Mouse (Mus musculus) kidney, postnatal 0 days (tissue): ENCODE measurements around the gene Atp5g3. TPM values are rescaled to one million over a fixed set of nuclear protein-coding genes. Genes with fewer than 3 reads are reported as not detected.

Experiments
- ATAC-seq: fragments of 200-750 bp; cut with Nextera tagmentation; replicated peaks from 2 replicates; pipeline ENCODE4 v1.8.0; 2017; ENCODE audit warnings: low read depth, moderate number of reproducible peaks, moderate TSS enrichment, moderate library complexity; ENCODE audit not compliant: low FRiP score
- DNase-seq: peaks from one replicate; pipeline ENCODE4 v3.0.0-alpha.2; 2016; ENCODE audit warnings: low spot score
- H3K27ac ChIP-seq: fragments of 300-500 bp; sonication (generic); 2 replicates; pipeline ENCODE4 v1.5.1; 2014; ENCODE audit warnings: mild to moderate bottlenecking
- H3K27me3 ChIP-seq: fragments of 300-500 bp; sonication (generic); 2 replicates; pipeline ENCODE4 v1.6.1; 2014; ENCODE audit warnings: low read length, mixed read lengths; ENCODE audit not compliant: insufficient read depth
- H3K36me3 ChIP-seq: fragments of 300-500 bp; sonication (generic); 2 replicates; pipeline ENCODE4 v1.6.1; 2014; ENCODE audit warnings: low read length, mixed read lengths; ENCODE audit not compliant: insufficient read depth
- H3K4me1 ChIP-seq: fragments of 300-500 bp; sonication (generic); replicated peaks from 2 replicates; pipeline ENCODE4 v1.6.1; 2014; ENCODE audit warnings: antibody characterized with exemption, low read length, mixed read lengths; ENCODE audit not compliant: insufficient read depth
- H3K4me2 ChIP-seq: fragments of 300-500 bp; sonication (generic); 2 replicates; pipeline ENCODE4 v1.6.1; 2014; ENCODE audit warnings: mild to moderate bottlenecking, low read length, moderate library complexity, mixed read lengths
- H3K4me3 ChIP-seq: fragments of 300-500 bp; sonication (generic); replicated peaks from 2 replicates; pipeline ENCODE4 v1.5.1; 2014; ENCODE audit warnings: low read depth, low read length
- H3K9ac ChIP-seq: fragments of 300-500 bp; sonication (generic); 2 replicates; pipeline ENCODE4 v1.6.1; 2014; ENCODE audit warnings: low read depth, low read length
- H3K9me3 ChIP-seq: fragments of 300-500 bp; sonication (generic); replicated peaks from 2 replicates; pipeline ENCODE4 v1.6.1; 2016; ENCODE audit warnings: low read length, inconsistent platforms, mixed read lengths
- CTCF ChIP-seq: IDR thresholded peaks from 2 replicates; pipeline ENCODE4 v1.5.1; 2016; ENCODE audit warnings: antibody characterized with exemption, low read depth, mild to moderate bottlenecking, moderate library complexity
- WGBS: fragments of 180-500 bp; shearing (Covaris S2); extraction: QIAGEN DNeasy Blood & Tissue Kit; methylation state at CpG from one replicate; pipeline ENCODE4 v1.1.7; 2014; 5-methylcytosine and 5-hydroxymethylcytosine counted together
- polyA plus RNA-seq: library from polyadenylated mRNA; unstranded; fragments of >200 nt; fragmentation: Nextera tagmentation; extraction: Ambion mirVana; gene quantifications from 2 replicates; pipeline ENCODE4 v1.2.1, GENCODE M21; 2015

The Atp5g3 gene
- polyA plus RNA-seq, 1 experiment from 2014 or later, result 2,635 TPM

DNA sequence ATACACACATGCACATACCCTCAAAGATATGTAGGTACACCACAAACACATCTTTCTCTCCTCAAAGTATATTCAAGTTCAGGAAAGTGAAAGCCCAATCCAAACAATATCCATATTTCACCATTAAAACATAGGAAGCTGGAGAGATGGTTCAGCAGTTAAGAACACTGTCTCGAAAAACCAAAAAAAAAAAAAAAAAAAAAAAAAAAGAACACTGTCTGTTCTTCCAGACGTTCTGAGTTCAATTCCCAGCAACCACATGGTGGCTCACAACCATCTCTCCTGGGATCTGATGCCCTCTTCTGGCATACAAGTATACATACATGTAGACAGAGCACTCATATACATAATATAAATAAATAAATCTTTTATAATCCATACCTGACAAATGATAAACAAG, 25.1 kb downstream of the Atp5g3 start:
- H3K9ac ChIP-seq, result no peak overlapping the region
- no peak for DNase-seq
- H3K27me3 ChIP-seq, result no peaks in the 10 kb centered on the region
- no peak overlapping the region for H3K4me2 ChIP-seq
- TF ChIP-seq CTCF, result 0 out of 2 replicates have a peak, but pooled peaks have one; percentile 18
- H3K27ac ChIP-seq, result no peak overlapping the region
- WGBS, result 90% methylated on average over 2 of the region's 2 CpGs
- H3K4me3 ChIP-seq, result no peak overlapping the region
- no peaks in the 10 kb centered on the region for H3K36me3 ChIP-seq
- no peak for ATAC-seq
- H3K9me3 ChIP-seq, result no peaks in the 10 kb centered on the region
- no peaks in the 10 kb centered on the region for H3K4me1 ChIP-seq

DNA sequence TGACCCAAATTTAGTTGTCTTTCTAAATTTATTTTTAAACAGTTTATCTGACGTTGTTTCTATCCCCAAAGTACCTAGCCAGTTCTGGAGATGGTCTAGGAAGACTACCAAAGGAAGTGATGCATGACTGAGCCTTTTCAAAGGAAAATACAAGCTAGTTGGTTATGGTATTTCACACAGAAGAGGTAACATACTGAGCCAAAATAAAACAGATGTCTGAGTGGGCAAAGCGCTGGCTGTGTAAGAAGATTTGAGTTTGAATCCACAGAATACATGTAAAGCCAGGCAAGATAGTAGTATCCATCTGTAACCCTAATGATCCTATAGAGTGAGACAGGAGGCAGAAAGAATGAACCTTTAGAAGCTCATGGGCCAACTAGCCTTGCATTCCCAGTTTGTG, 33.2 kb downstream of the Atp5g3 start:
- Histone ChIP-seq H3K4me2 (no peak overlapping the region), H3K4me1 (no peaks in the 10 kb centered on the region), H3K9ac (no peak overlapping the region), H3K9me3 (no peaks in the 10 kb centered on the region), H3K27me3 (no peaks in the 10 kb centered on the region), H3K4me3 (no peak overlapping the region), H3K27ac (no peak overlapping the region), H3K36me3 (peaks cover 3% of the 10 kb centered on the region; the same call in 1 of the 2 replicates)
- no peak for DNase-seq
- ATAC-seq, result no peak
- 83% methylated on average over 2 of the region's 2 CpGs for WGBS
- no peak for TF ChIP-seq CTCF

DNA sequence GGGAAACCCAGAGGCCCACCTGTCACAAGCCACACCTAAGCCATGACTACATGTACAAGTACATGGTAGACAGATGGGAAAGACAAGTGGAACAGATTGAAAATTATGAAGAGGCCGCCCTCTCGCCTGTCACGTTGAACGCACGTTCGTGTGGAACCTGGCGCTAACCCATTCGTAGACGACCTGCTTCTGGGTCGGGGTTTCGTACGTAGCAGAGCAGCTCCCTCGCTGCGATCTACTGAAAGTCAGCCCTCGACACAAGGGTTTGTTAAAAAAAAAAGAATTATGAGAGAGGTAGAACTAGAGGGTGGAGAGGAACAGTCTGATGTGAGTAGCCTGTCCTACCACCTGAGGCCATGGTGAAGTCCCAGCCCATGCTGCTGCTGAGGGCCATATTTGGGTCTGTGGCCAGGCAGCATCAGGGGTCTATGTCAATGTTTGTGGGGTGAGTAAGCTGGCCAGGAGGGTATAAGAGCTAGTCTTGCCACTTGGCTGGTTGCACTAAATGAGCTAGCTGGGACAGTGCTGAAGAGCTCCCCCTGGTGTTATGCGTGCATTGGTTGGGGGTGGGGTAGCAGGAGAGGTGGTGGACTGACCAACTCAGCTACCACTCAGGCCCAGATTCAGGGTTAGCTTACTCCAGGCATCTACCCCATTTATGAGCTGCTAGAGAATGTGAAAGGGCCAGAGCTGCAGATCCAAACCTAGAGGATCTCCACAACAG, 43.2 kb downstream of the Atp5g3 start:
- peak; percentile 56 for TF ChIP-seq CTCF
- Histone ChIP-seq H3K9ac (no peak overlapping the region), H3K27me3 (no peaks in the 10 kb centered on the region), H3K9me3 (no peaks in the 10 kb centered on the region), H3K4me1 (no peaks in the 10 kb centered on the region), H3K36me3 (peaks cover 1% of the 10 kb centered on the region; the same call in 1 of the 2 replicates), H3K27ac (no peak overlapping the region), H3K4me2 (no peak overlapping the region), H3K4me3 (no peak overlapping the region)
- 76% methylated on average over 16 of the region's 16 CpGs for WGBS
- DNase-seq (no peak), ATAC-seq (no peak)

DNA sequence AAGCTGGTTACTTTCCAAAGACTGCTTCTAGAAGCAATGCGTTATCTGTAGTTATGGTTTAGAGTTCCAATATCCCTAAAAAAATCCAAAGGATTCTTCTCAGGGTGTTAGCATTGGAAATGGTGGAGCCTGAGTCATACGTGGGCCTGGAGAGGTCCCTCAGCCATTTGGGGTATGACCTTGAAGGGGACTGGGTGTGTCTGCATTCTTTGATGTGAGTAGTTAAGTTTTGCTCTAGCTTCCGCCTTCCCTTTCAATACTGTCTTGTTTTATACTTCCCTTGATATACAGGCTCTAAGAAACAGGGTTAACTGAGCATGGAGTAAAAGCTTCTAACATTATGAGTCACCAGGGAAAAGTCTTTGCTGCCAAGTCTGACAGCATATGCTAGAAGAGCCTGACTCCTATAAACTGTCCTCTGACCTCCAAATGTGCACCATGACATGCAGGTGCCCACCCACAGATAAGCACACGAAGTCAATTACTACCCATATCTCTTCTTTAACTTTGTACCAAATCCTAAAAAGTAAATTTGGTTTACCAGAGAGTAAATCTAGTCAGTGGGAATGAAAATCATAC, 51.0 kb downstream of the Atp5g3 start:
- TF ChIP-seq CTCF, result no peak
- Histone ChIP-seq H3K9ac (no peak overlapping the region), H3K9me3 (no peaks in the 10 kb centered on the region), H3K4me1 (no peaks in the 10 kb centered on the region), H3K36me3 (no peaks in the 10 kb centered on the region), H3K27ac (no peak overlapping the region), H3K4me3 (no peak overlapping the region), H3K4me2 (no peak overlapping the region), H3K27me3 (no peaks in the 10 kb centered on the region)
- peak; percentile 28 for DNase-seq
- 66% methylated on average over 4 of the region's 4 CpGs for WGBS
- ATAC-seq, result no peak; the same call in 1 of the 2 replicates

Other genes with a start within 250 kb of the Atp5g3 start
- gene Chn1, start 136.0 kb downstream of the Atp5g3 start, polyA plus RNA-seq, result 12.4 and 12.9 TPM in 2 replicates
- 38.5 and 41.3 TPM in 2 replicates for gene Atf2, start 18.7 kb downstream of the Atp5g3 start, polyA plus RNA-seq